Comparison of ENCODE assay signal across 25 mouse cellular contexts in genomic region chr1:21248560-21249390, GRCm38 (mm10). TPM values are rescaled to one million over a fixed set of nuclear protein-coding genes. Genes with fewer than 3 reads are reported as not detected.
DNase-seq lines count a peak whose midpoint lies in the region; ATAC-seq and TF ChIP-seq lines count a peak whose summit lies in the region.
"Had no signal": no experiment of that assay in that cellular context is flagged by ENCODE, and none has a peak within 500 bp of the region (broad histone marks: within the 10 kb centered on the region; RNA-seq: fewer than 3 reads in every experiment).

No protein-coding gene starts in this region.

- peak; percentile 66 for ATAC-seq in frontal cortex, adult (ENCODE audit: low TSS enrichment)
- ATAC-seq in megakaryocyte progenitor cell, adult 5-6 weeks (replicated peaks; ENCODE audit: poor library complexity): peak; percentile 26; the same call in 1 of the 2 replicates
- ATAC-seq: forebrain, embryonic 15.5 days; hindbrain, embryonic 16.5 days; intestine, embryonic 15.5 days; Patski had no signal

- no peaks in the 10 kb centered on the region for H3K79me2 ChIP-seq in liver, adult 2 months (ENCODE audit: control insufficient read depth, insufficient read depth, low read length)

- H3K4me3 ChIP-seq in liver, adult 2 months (ENCODE audit: insufficient read depth, low read depth, low read length): no peak overlapping the region
- H3K4me3 ChIP-seq: embryonic facial prominence, embryonic 10.5 days; embryonic facial prominence, embryonic 13.5 days; erythroblast, embryonic 14.5 days; forebrain, embryonic 12.5 days; forebrain, embryonic 15.5 days; heart, adult 2 months; heart, embryonic 10.5 days; hindbrain, embryonic 13.5 days; intestine, embryonic 15.5 days had no signal

- TF ChIP-seq CTCF in liver, adult 2 months (IDR thresholded peaks at IDR 0.05; ENCODE audit: low read depth, low read length): no peak

- H3K36me3 ChIP-seq in liver, adult 2 months (ENCODE audit: control insufficient read depth, insufficient read depth, low read length): peaks cover 60% of the 10 kb centered on the region
- H3K36me3 ChIP-seq: embryonic facial prominence, embryonic 10.5 days; embryonic facial prominence, embryonic 13.5 days; forebrain, embryonic 12.5 days; forebrain, embryonic 15.5 days; heart, embryonic 10.5 days; hindbrain, embryonic 13.5 days; intestine, embryonic 15.5 days had no signal

- no peaks in the 10 kb centered on the region for H3K27me3 ChIP-seq in liver, adult 2 months (ENCODE audit: control insufficient read depth, insufficient read depth, low read length)
- H3K27me3 ChIP-seq: embryonic facial prominence, embryonic 13.5 days; forebrain, embryonic 12.5 days; forebrain, embryonic 15.5 days; hindbrain, embryonic 13.5 days; intestine, embryonic 15.5 days; Patski had no signal

- H3K4me1 ChIP-seq in liver, adult 2 months (ENCODE audit: control insufficient read depth, insufficient read depth, low read length): peaks cover 25% of the 10 kb centered on the region
- H3K4me1 ChIP-seq: embryonic facial prominence, embryonic 10.5 days; forebrain, embryonic 12.5 days; forebrain, embryonic 15.5 days; heart, embryonic 10.5 days; hindbrain, embryonic 13.5 days; intestine, embryonic 15.5 days had no signal

- no peak for DNase-seq in frontal cortex, postnatal 14 days (ENCODE audit: low spot score in 2 of 2)
- peak; percentile 66 for DNase-seq in liver, adult 2 months (ENCODE audit: extremely low read depth, low read depth, low spot score)
- DNase-seq in liver: no peak
- no peak for DNase-seq in testis, postnatal 10 days (ENCODE audit: low spot score)
- DNase-seq: adrenal gland, postnatal 10 days; adrenal gland, postnatal 36 days; cerebellum, adult 18-20 months; cerebellum, adult 9-10 months; cerebellum, postnatal 14 days; embryo, embryonic 11 days; gastrocnemius, postnatal 25 days; heart, adult 2 months had no signal

- WGBS in liver, adult 2 months: 28% methylated on average over 9 of the region's 9 CpGs

- H3K27ac ChIP-seq in liver, adult 2 months (replicated peaks; ENCODE audit: insufficient read depth, low read depth, low read length): peak overlapping the region; percentile 20
- H3K27ac ChIP-seq: embryonic facial prominence, embryonic 10.5 days; embryonic facial prominence, embryonic 13.5 days; forebrain, embryonic 12.5 days; forebrain, embryonic 15.5 days; heart, adult 2 months; heart, embryonic 10.5 days; hindbrain, embryonic 13.5 days; intestine, embryonic 15.5 days had no signal

- peak overlapping the region; percentile 38; the same call in 1 of the 2 replicates for H3K9ac ChIP-seq in liver, adult 2 months (ENCODE audit: low read depth, low read length)
- H3K9ac ChIP-seq: embryonic facial prominence, embryonic 13.5 days; forebrain, embryonic 12.5 days; forebrain, embryonic 15.5 days; hindbrain, embryonic 13.5 days; intestine, embryonic 15.5 days had no signal

- no peak for TF ChIP-seq POLR2A in liver, adult 2 months (IDR thresholded peaks at IDR 0.05; ENCODE audit: extremely low read depth, insufficient read depth, low read length)

RNA-seq across cellular contexts. Expression of gene Gsta3, which starts 8.4 kb away (rescaled TPM):
- total RNA-seq in liver, adult 2 months (2014; rRNA removed): 1,830 and 2,301 TPM in 2 replicates
- polyA plus RNA-seq in liver, adult 2 months (2012; rRNA removed): 586 and 693 TPM in 2 replicates
- total RNA-seq in megakaryocyte progenitor cell, adult 5-6 weeks (2015): 0.10 TPM in 1 of 2 replicates, not detected in the other
- not detected in 2 replicates for total RNA-seq in megakaryocyte progenitor cell, adult 5-6 weeks (2017)
- total RNA-seq: hematopoietic stem cell, adult 5-6 weeks had no signal

RNA-seq across cellular contexts. Expression of gene Tmem14a, which starts 30.4 kb away (rescaled TPM):
- total RNA-seq in liver, adult 2 months (2014; rRNA removed): 6.2 and 8.1 TPM in 2 replicates
- polyA plus RNA-seq in liver, adult 2 months (2012; rRNA removed): 3.0 and 3.8 TPM in 2 replicates
- total RNA-seq in megakaryocyte progenitor cell, adult 5-6 weeks (2015): 1.3 and 3.3 TPM in 2 replicates
- total RNA-seq in megakaryocyte progenitor cell, adult 5-6 weeks (2017): 1.3 and 2.5 TPM in 2 replicates
- polyA plus RNA-seq: erythroblast, embryonic 14.5 days had no signal

Comparison
In these comparisons a context has a peak if more than half of its experiments do, and no peak if none do; other contexts are left out.
1. RNA of gene Gsta3, which starts 8.4 kb away (total RNA-seq): 1,830 to 2,301 TPM in liver, adult 2 months; 0.10 TPM in megakaryocyte progenitor cell, adult 5-6 weeks; every median in the first group is over 1,000 times any median in the second.